Mouse (Mus musculus) bone marrow, adult 2 months (tissue): ENCODE results near the gene Iqcg. TPM values are rescaled to one million over a fixed set of nuclear protein-coding genes. Genes with fewer than 3 reads are reported as not detected.

Source experiments
- H3K27ac ChIP-seq: fragments of 200-500 bp; 2 replicates; pipeline ENCODE4 v1.5.1; 2012; ENCODE audit warnings: low read depth, mild to moderate bottlenecking, control low read depth, inconsistent platforms, low read length; ENCODE audit not compliant: control insufficient read depth, poor library complexity, insufficient read depth
- H3K4me1 ChIP-seq: fragments of 200-500 bp; 2 replicates; pipeline ENCODE4 v1.6.1; 2011; ENCODE audit warnings: low read length; ENCODE audit not compliant: control insufficient read depth, insufficient read depth
- H3K4me3 ChIP-seq: fragments of 200-500 bp; replicated peaks from 2 replicates; pipeline ENCODE3; 2011; ENCODE audit warnings: mild to moderate bottlenecking, low read depth, low read length, control low read depth; ENCODE audit not compliant: control insufficient read depth
- CTCF ChIP-seq: fragments of 200-500 bp; IDR thresholded peaks from 2 replicates; pipeline ENCODE4 v1.5.1; 2011; ENCODE audit warnings: low read length, control low read depth; ENCODE audit not compliant: control insufficient read depth, insufficient read depth
- POLR2A ChIP-seq: fragments of 200-500 bp; IDR thresholded peaks from 2 replicates; pipeline ENCODE4 v1.6.1; 2011; ENCODE audit warnings: low read depth, mild to moderate bottlenecking, control low read depth, low read length, borderline replicate concordance; ENCODE audit not compliant: control insufficient read depth
- WGBS: fragments of 180-500 bp; shearing (Covaris S2); methylation state at CpG from one replicate; pipeline ENCODE4 v1.1.7; 2018; 5-methylcytosine and 5-hydroxymethylcytosine counted together
- polyA plus RNA-seq: library from polyadenylated mRNA; stranded (reverse); fragments of >200 nt; gene quantifications from 2 replicates; pipeline ENCODE4 v1.2.4, GENCODE M21; 2011; ENCODE audit warnings: low replicate concordance; ENCODE audit not compliant: missing spikeins, insufficient read depth, insufficient read length

The Iqcg gene
- polyA plus RNA-seq, 1 experiment = 1.8 TPM

GRCm38 (mm10) chr16:33017677-33018349 lies 38.2 kb downstream of the Iqcg start:
- Histone ChIP-seq H3K4me1 (no peaks in the 10 kb centered on the region), H3K4me3 (no peak overlapping the region), H3K27ac (no peak overlapping the region)
- WGBS = 50% methylated on average over 5 of the region's 5 CpGs
- TF ChIP-seq CTCF (no peak), POLR2A (no peak)

- H3K27ac ChIP-seq = no peak overlapping the region
- 65% methylated on average over 2 of the region's 2 CpGs for WGBS
- H3K4me3 ChIP-seq = no peak overlapping the region
- TF ChIP-seq CTCF (no peak), POLR2A (no peak)
- H3K4me1 ChIP-seq = no peaks in the 10 kb centered on the region
Measured at GRCm38 (mm10) chr16:33015986-33016385, 40.0 kb downstream of the Iqcg start.

GRCm38 (mm10) chr16:33015396-33015907 lies 40.6 kb downstream of the Iqcg start:
- 88% methylated on average over 3 of the region's 3 CpGs for WGBS
- TF ChIP-seq CTCF (no peak), POLR2A (no peak)
- no peak overlapping the region for H3K4me3 ChIP-seq
- no peaks in the 10 kb centered on the region for H3K4me1 ChIP-seq
- no peak overlapping the region for H3K27ac ChIP-seq

GRCm38 (mm10) chr16:33014921-33015320 lies 41.1 kb downstream of the Iqcg start:
- TF ChIP-seq CTCF (no peak), POLR2A (no peak)
- no peak overlapping the region for H3K27ac ChIP-seq
- 86% methylated on average over 1 of the region's 1 CpGs for WGBS
- no peak overlapping the region for H3K4me3 ChIP-seq
- no peaks in the 10 kb centered on the region for H3K4me1 ChIP-seq

- whole genome bisulfite sequencing = 91% methylated on average over 5 of the region's 5 CpGs
- no peaks in the 10 kb centered on the region for H3K4me1 ChIP-seq
- no peak for TF ChIP-seq POLR2A
- TF ChIP-seq CTCF = no peak
- H3K27ac ChIP-seq = no peak overlapping the region
- no peak overlapping the region for H3K4me3 ChIP-seq
Measured at GRCm38 (mm10) chr16:33013801-33014200, 42.2 kb downstream of the Iqcg start.

- WGBS = 94% methylated on average over 6 of the region's 6 CpGs
- H3K4me1 ChIP-seq = no peaks in the 10 kb centered on the region
- no peak overlapping the region for H3K4me3 ChIP-seq
- no peak for TF ChIP-seq CTCF
- no peak for TF ChIP-seq POLR2A
- H3K27ac ChIP-seq = no peak overlapping the region
Measured at GRCm38 (mm10) chr16:33010166-33010565, 45.9 kb downstream of the Iqcg start.

GRCm38 (mm10) chr16:33007436-33007835 lies 48.6 kb downstream of the Iqcg start:
- TF ChIP-seq POLR2A (no peak), CTCF (no peak)
- Histone ChIP-seq H3K27ac (no peak overlapping the region), H3K4me1 (no peaks in the 10 kb centered on the region), H3K4me3 (no peak overlapping the region)
- 90% methylated on average over 7 of the region's 7 CpGs for WGBS

- TF ChIP-seq POLR2A (no peak), CTCF (no peak)
- Histone ChIP-seq H3K4me3 (no peak overlapping the region), H3K4me1 (no peaks in the 10 kb centered on the region), H3K27ac (no peak overlapping the region)
- 89% methylated on average over 7 of the region's 7 CpGs for WGBS
Measured at GRCm38 (mm10) chr16:33006888-33007287, 49.1 kb downstream of the Iqcg start.
